Mouse (Mus musculus): ENCODE data around the gene Gigyf1. TPM values are rescaled to one million over a fixed set of nuclear protein-coding genes. Genes with fewer than 3 reads are reported as not detected.

Gene Gigyf1
- total and polyA plus RNA-seq, 3 experiments = 0.98 to 12.3 (median 5.9) TPM

GRCm38 (mm10) chr5:137544926-137545325 lies 26.6 kb downstream of the Gigyf1 start:
- Histone ChIP-seq H3K27me3 (replicated peaks) (peaks cover 14% of the 10 kb centered on the region), H3K79me2 (replicated peaks; ENCODE audit: control insufficient read depth, extremely low read depth, insufficient read depth, poor library complexity, severe bottlenecking) (no peaks in the 10 kb centered on the region), H3K9me3 (replicated peaks; ENCODE audit: low read length) (no peaks in the 10 kb centered on the region), H3K27ac (ENCODE audit: insufficient read depth, low read depth) (no peak overlapping the region), H3K9ac (ENCODE audit: insufficient read depth, low read depth) (no peak overlapping the region), H3K4me3 (replicated peaks in 1 of 3; ENCODE audit: low read depth in 2 of 3, low read length in 2 of 3, poor library complexity in 1 of 3) (no peak overlapping the region), H3K36me3 (replicated peaks in 1 of 2; ENCODE audit: control insufficient read depth in 1 of 2, insufficient read depth in 1 of 2, low read length in 1 of 2) (no peaks in the 10 kb centered on the region), H3K4me1 (ENCODE audit: control insufficient read depth in 1 of 2, insufficient read depth in 2 of 2) (no peaks in the 10 kb centered on the region), H3K4me2 (ENCODE audit: insufficient read depth, low read depth, poor library complexity, severe bottlenecking) (no peak overlapping the region)
- in situ Hi-C loops (cut with MboI; ENCODE audit: low pct_ligation_motif_present, low pct_unique_long_range_greater_than_20kb, low sequenced_read_pairs) = no loop called here
- dilution Hi-C loops (cut with MboI; ENCODE audit: extremely low pct_ligation_motif_present, extremely low pct_unique_long_range_greater_than_20kb, low sequenced_read_pairs) = no loop called here
- TF ChIP-seq ZMIZ1 (IDR thresholded peaks at IDR 0.05; ENCODE audit: low read depth, low read length) = no peak
- no peak for TF ChIP-seq TCF12 (IDR thresholded peaks at IDR 0.05; ENCODE audit: low read depth, low read length)
- no peak for TF ChIP-seq CTCF (conservative IDR thresholded peaks at IDR 0.05 in 1 of 2, IDR thresholded peaks at IDR 0.05 in 1 of 2; ENCODE audit: low read depth in 2 of 2, low read length in 2 of 2)
- TF ChIP-seq MEF2A (IDR thresholded peaks at IDR 0.05; ENCODE audit: borderline replicate concordance, low read depth, low read length) = no peak
- TF ChIP-seq CHD1 (IDR thresholded peaks at IDR 0.05; ENCODE audit: low read depth, low read length) = no peak
- no peak for TF ChIP-seq CHD2 (IDR thresholded peaks at IDR 0.05; ENCODE audit: low read length)
- TF ChIP-seq UBTF (IDR thresholded peaks at IDR 0.05; ENCODE audit: low read depth, low read length) = no peak
- TF ChIP-seq USF1 (IDR thresholded peaks at IDR 0.05; ENCODE audit: low read depth, low read length) = no peak
- TF ChIP-seq ZC3H11A (IDR thresholded peaks at IDR 0.05; ENCODE audit: low read depth, low read length) = no peak
- DNase-seq (ENCODE audit: extremely low read depth) = no peak

GRCm38 (mm10) chr5:137545596-137545995 lies 27.2 kb downstream of the Gigyf1 start:
- peaks cover 19% of the 10 kb centered on the region for H3K27me3 ChIP-seq (replicated peaks)
- no peak overlapping the region for H3K9ac ChIP-seq (ENCODE audit: insufficient read depth, low read depth)
- no peaks in the 10 kb centered on the region for H3K36me3 ChIP-seq (replicated peaks in 1 of 2; ENCODE audit: control insufficient read depth in 1 of 2, insufficient read depth in 1 of 2, low read length in 1 of 2)
- no peaks in the 10 kb centered on the region for H3K79me2 ChIP-seq (replicated peaks; ENCODE audit: control insufficient read depth, extremely low read depth, insufficient read depth, poor library complexity, severe bottlenecking)
- dilution Hi-C loops (cut with MboI; ENCODE audit: extremely low pct_ligation_motif_present, extremely low pct_unique_long_range_greater_than_20kb, low sequenced_read_pairs) (no loop called here), in situ Hi-C loops (cut with MboI; ENCODE audit: low pct_ligation_motif_present, low pct_unique_long_range_greater_than_20kb, low sequenced_read_pairs) (no loop called here)
- DNase-seq (ENCODE audit: extremely low read depth) = no peak
- no peaks in the 10 kb centered on the region for H3K9me3 ChIP-seq (replicated peaks; ENCODE audit: low read length)
- no peaks in the 10 kb centered on the region for H3K4me1 ChIP-seq (ENCODE audit: control insufficient read depth in 1 of 2, insufficient read depth in 2 of 2)
- H3K27ac ChIP-seq (ENCODE audit: insufficient read depth, low read depth) = no peak overlapping the region
- TF ChIP-seq POLR2AphosphoS2 (IDR thresholded peaks at IDR 0.05; ENCODE audit: low read depth, low read length) = no peak
- TF ChIP-seq ELF1 (IDR thresholded peaks at IDR 0.05; ENCODE audit: low read depth, low read length) = no peak
- TF ChIP-seq RAD21 (IDR thresholded peaks at IDR 0.05; ENCODE audit: low read depth, low read length) = no peak
- TF ChIP-seq IRF4 (IDR thresholded peaks at IDR 0.05; ENCODE audit: low read depth, low read length) = no peak
- TF ChIP-seq GABPA (IDR thresholded peaks at IDR 0.05; ENCODE audit: insufficient replicate concordance, low read depth, low read length) = no peak
- TF ChIP-seq BHLHE40 (IDR thresholded peaks at IDR 0.05; ENCODE audit: low read depth, low read length) = no peak
- TF ChIP-seq KAT2A (IDR thresholded peaks at IDR 0.05; ENCODE audit: insufficient replicate concordance, low read length) = no peak
- TF ChIP-seq HCFC1 (IDR thresholded peaks at IDR 0.05; ENCODE audit: low read depth, low read length) = no peak
- no peak for TF ChIP-seq MAX (IDR thresholded peaks at IDR 0.05; ENCODE audit: low read length)
- no peak for TF ChIP-seq NRF1 (IDR thresholded peaks at IDR 0.05; ENCODE audit: low read depth, low read length)
- TF ChIP-seq MEF2A (IDR thresholded peaks at IDR 0.05; ENCODE audit: borderline replicate concordance, low read depth, low read length) = no peak
- no peak for TF ChIP-seq SMC3 (IDR thresholded peaks at IDR 0.05; ENCODE audit: low read depth, low read length)
- TF ChIP-seq SIN3A (IDR thresholded peaks at IDR 0.05; ENCODE audit: low read length) = no peak
- no peak for TF ChIP-seq CHD1 (IDR thresholded peaks at IDR 0.05; ENCODE audit: low read depth, low read length)
- no peak overlapping the region for H3K4me3 ChIP-seq (replicated peaks in 1 of 3; ENCODE audit: low read depth in 2 of 3, low read length in 2 of 3, poor library complexity in 1 of 3)
- H3K4me2 ChIP-seq (ENCODE audit: insufficient read depth, low read depth, poor library complexity, severe bottlenecking) = no peak overlapping the region
